Mouse (Mus musculus): ENCODE data around the gene Oaz3.

Gene Oaz3

GRCm38 (mm10) chr3:94443597-94443964 lies at the start of gene Oaz3:
Gene Oaz3, minus strand, starts transcription at chr3:94443915.
- no peak for DNase-seq

GRCm38 (mm10) chr3:94487581-94487980 lies 43.9 kb upstream of the Oaz3 start:
- no peak for DNase-seq

- no peak for DNase-seq
Observed at GRCm38 (mm10) chr3:94485922-94486321, 42.2 kb upstream of the Oaz3 start.

GRCm38 (mm10) chr3:94483790-94484439 lies 40.2 kb upstream of the Oaz3 start:
- peak in 1 of 2 experiments; percentile 9 for DNase-seq

GRCm38 (mm10) chr3:94482764-94483385 lies 39.2 kb upstream of the Oaz3 start:
- DNase-seq, result peak in 1 of 2 experiments; percentile 9

- DNase-seq, result no peak
Observed at GRCm38 (mm10) chr3:94481429-94481828, 37.7 kb upstream of the Oaz3 start.

GRCm38 (mm10) chr3:94480291-94480884 lies 36.7 kb upstream of the Oaz3 start, which contains the start of gene Riiad1:
Gene Riiad1, minus strand, starts transcription at chr3:94480341.
- no peak for DNase-seq

GRCm38 (mm10) chr3:94479564-94479963 lies 35.8 kb upstream of the Oaz3 start:
- no peak for DNase-seq

GRCm38 (mm10) chr3:94478591-94479169 lies 35.0 kb upstream of the Oaz3 start:
- no peak for DNase-seq

- DNase-seq, result peak in 1 of 2 experiments; percentile 12
Observed at GRCm38 (mm10) chr3:94477981-94478422, 34.3 kb upstream of the Oaz3 start, which contains the start of gene Celf3. Gene Celf3, plus strand, starts transcription at chr3:94478295.

- no peak for DNase-seq
Observed at GRCm38 (mm10) chr3:94477444-94477843, 33.7 kb upstream of the Oaz3 start.

GRCm38 (mm10) chr3:94476301-94477035 lies 32.8 kb upstream of the Oaz3 start:
- no peak for DNase-seq

- no peak for DNase-seq
Observed at GRCm38 (mm10) chr3:94473567-94474232, 30.0 kb upstream of the Oaz3 start.

- no peak for DNase-seq
Observed at GRCm38 (mm10) chr3:94473115-94473505, 29.4 kb upstream of the Oaz3 start.

- DNase-seq, result no peak
Observed at GRCm38 (mm10) chr3:94472447-94473114, 28.9 kb upstream of the Oaz3 start.

GRCm38 (mm10) chr3:94468931-94469330 lies 25.2 kb upstream of the Oaz3 start:
- DNase-seq, result no peak

GRCm38 (mm10) chr3:94465632-94466430 lies 22.1 kb upstream of the Oaz3 start:
- no peak for DNase-seq

GRCm38 (mm10) chr3:94463926-94464578 lies 20.3 kb upstream of the Oaz3 start:
- DNase-seq, result no peak

GRCm38 (mm10) chr3:94459834-94460233 lies 16.1 kb upstream of the Oaz3 start:
- no peak for DNase-seq

- no peak for DNase-seq
Observed at GRCm38 (mm10) chr3:94457055-94457454, 13.3 kb upstream of the Oaz3 start.

Measured in B cell, adult 2 months (primary cell).